Mouse (Mus musculus) heart, adult 2 months (tissue): ENCODE results near the gene Trp53. TPM values are rescaled to one million over a fixed set of nuclear protein-coding genes. Genes with fewer than 3 reads are reported as not detected.

Experiments
- DNase-seq, 2 experiments: peaks; one replicate each; pipeline ENCODE4 v3.0.0; 2021
- H3K27ac ChIP-seq: fragments of 200-600 bp; 2 replicates; pipeline ENCODE4 v1.8.1; 2022
- H3K27me3 ChIP-seq: fragments of 200-500 bp; 2 replicates; pipeline ENCODE4 v1.6.1; 2012; ENCODE audit warnings: mild to moderate bottlenecking, low read length, inconsistent platforms, mixed read lengths; ENCODE audit not compliant: control insufficient read depth, insufficient read depth
- H3K36me3 ChIP-seq: fragments of 200-500 bp; 2 replicates; pipeline ENCODE4 v1.6.1; 2012; ENCODE audit warnings: low read length, inconsistent platforms; ENCODE audit not compliant: control insufficient read depth, insufficient read depth
- H3K4me1 ChIP-seq: fragments of 200-500 bp; 2 replicates; pipeline ENCODE4 v1.6.1; 2011; ENCODE audit warnings: low read length; ENCODE audit not compliant: control insufficient read depth, insufficient read depth
- H3K4me3 ChIP-seq: fragments of 200-600 bp; 2 replicates; pipeline ENCODE4 v1.8.1; 2022
- H3K79me2 ChIP-seq: fragments of 200-500 bp; replicated peaks from 2 replicates; pipeline ENCODE4 v1.6.1; 2012; ENCODE audit warnings: mild to moderate bottlenecking, inconsistent platforms, low read length, moderate library complexity, mixed read lengths; ENCODE audit not compliant: control insufficient read depth, insufficient read depth
- H3K9ac ChIP-seq: fragments of 200-500 bp; 2 replicates; pipeline ENCODE4 v1.6.1; 2012; ENCODE audit warnings: low read depth, mild to moderate bottlenecking, control low read depth, inconsistent platforms, low read length, mixed read lengths
- CTCF ChIP-seq: fragments of 200-600 bp; IDR thresholded peaks from 2 replicates; pipeline ENCODE4 v1.8.1; 2022; ENCODE audit warnings: antibody characterized with exemption, mild to moderate bottlenecking, moderate library complexity
- EP300 ChIP-seq: fragments of 200-500 bp; IDR thresholded peaks from 2 replicates; pipeline ENCODE4 v1.6.1; 2011; ENCODE audit warnings: low read depth, low read length, control low read depth; ENCODE audit not compliant: insufficient read depth
- POLR2A ChIP-seq: fragments of 200-500 bp; IDR thresholded peaks from 2 replicates; pipeline ENCODE4 v1.6.1; 2011; ENCODE audit warnings: mild to moderate bottlenecking, low read depth, low read length, control low read depth; ENCODE audit not compliant: insufficient read depth
- WGBS: fragments of 180-500 bp; shearing (Covaris S2); methylation state at CpG from one replicate; pipeline ENCODE4 v1.1.7; 2018; 5-methylcytosine and 5-hydroxymethylcytosine counted together
- intact Hi-C: fragments of 180-260 bp; cut with DNase I; formaldehyde crosslinking; loops from one replicate; pipeline ENCODE4 v1.15.1; 2025
- polyA plus RNA-seq: library from polyadenylated mRNA; depleted of rRNA; stranded (reverse); fragments of >200 nt; gene quantifications from 2 replicates; pipeline ENCODE4 v1.2.3, GENCODE M21; 2012
- total RNA-seq, 2 experiments: library from RNA; stranded (reverse); gene quantifications; 2 replicates each; pipeline ENCODE4 v1.2.3; 2021

Trp53 gene
- total and polyA plus RNA-seq, 3 experiments, result 13.6 to 35.0 (median 15.3) TPM

DNA sequence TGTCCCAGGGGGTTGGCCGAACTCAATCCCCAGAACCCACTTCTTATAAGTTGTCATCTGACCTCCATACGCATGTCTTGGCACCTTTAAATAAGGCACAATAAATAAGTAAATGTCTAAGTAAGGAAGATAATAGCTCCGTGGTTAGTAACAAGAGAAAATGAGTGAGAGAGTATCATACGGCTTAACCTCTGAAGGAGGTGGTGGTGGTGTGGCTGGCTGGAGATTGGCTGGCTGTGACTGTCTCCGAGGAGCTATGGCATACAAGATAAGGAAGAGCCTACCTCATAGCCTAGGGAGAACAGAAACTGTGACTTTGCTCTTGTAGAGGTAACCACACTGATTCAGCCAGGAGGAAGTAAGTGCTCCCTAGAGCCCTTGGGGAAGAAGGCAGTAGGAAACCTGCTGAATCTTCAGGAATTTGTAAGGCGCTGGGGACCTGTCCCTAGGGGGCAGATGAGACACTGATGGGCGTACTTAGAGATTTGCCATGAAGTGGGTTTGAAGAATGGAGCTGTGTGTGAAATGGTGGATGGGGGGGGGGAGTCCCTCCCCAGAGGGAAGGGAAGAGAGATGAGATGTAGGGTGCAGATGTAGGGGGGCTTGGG is 5.7 kb downstream of the Trp53 start:
- 60% methylated on average over 7 of the region's 7 CpGs for whole genome bisulfite sequencing
- no peak overlapping the region for H3K9ac ChIP-seq
- H3K27me3 ChIP-seq, result no peaks in the 10 kb centered on the region
- no peaks in the 10 kb centered on the region; the same call in 1 of the 2 replicates for H3K79me2 ChIP-seq
- no peak overlapping the region for H3K27ac ChIP-seq
- TF ChIP-seq EP300, result no peak
- no peak for TF ChIP-seq CTCF
- TF ChIP-seq POLR2A, result no peak
- H3K36me3 ChIP-seq, result no peaks in the 10 kb centered on the region
- DNase-seq, result no peak
- intact Hi-C loops, result no loop called here
- H3K4me3 ChIP-seq, result no peak overlapping the region
- H3K4me1 ChIP-seq, result peaks cover 4% of the 10 kb centered on the region

DNA sequence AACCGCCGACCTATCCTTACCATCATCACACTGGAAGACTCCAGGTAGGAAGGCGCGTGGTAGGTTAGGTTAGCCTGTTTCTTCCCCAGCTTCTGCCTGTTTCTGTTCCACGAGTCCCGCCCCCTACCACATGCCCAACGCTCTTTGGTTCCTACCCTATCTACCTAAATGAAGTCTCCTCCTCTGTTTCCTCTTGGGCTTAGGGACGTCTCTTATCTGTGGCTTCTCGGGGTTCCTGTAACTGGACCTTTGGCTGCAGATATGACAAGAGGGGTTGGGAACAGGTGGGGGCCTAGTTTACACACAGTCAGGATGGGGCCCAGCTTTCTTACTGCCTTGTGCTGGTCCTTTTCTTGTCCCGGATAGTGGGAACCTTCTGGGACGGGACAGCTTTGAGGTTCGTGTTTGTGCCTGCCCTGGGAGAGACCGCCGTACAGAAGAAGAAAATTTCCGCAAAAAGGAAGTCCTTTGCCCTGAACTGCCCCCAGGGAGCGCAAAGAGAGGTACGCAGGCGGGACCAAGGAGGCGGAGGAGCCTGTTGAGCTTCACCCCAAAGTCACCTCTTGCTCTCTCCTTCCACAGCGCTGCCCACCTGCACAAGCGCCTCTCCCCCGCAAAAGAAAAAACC is 9.2 kb downstream of the Trp53 start:
- H3K27me3 ChIP-seq, result no peaks in the 10 kb centered on the region
- H3K4me1 ChIP-seq, result no peaks in the 10 kb centered on the region
- no peak overlapping the region for H3K27ac ChIP-seq
- no peaks in the 10 kb centered on the region for H3K36me3 ChIP-seq
- no peaks in the 10 kb centered on the region for H3K79me2 ChIP-seq
- H3K9ac ChIP-seq, result no peak overlapping the region
- TF ChIP-seq POLR2A, result no peak
- TF ChIP-seq CTCF, result no peak
- no peak for TF ChIP-seq EP300
- intact Hi-C loops, result no loop called here
- WGBS, result 85% methylated on average over 22 of the region's 22 CpGs
- H3K4me3 ChIP-seq, result no peak overlapping the region
- no peak for DNase-seq

DNA sequence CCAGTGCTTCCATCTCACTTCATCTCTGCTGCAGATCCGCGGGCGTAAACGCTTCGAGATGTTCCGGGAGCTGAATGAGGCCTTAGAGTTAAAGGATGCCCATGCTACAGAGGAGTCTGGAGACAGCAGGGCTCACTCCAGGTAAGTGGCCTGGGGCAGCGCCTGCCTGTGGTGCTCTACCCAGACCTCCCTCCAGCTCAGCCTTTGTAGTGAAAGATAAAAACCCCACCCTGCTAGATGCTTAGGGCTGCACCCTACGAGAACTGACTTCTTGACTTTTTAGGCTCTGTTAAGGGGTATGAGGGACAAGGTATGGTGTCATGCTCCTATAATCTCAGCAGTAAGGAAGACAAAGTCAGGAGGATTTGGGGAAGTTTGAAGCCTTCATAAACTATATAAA is 10.5 kb downstream of the Trp53 start:
- 94% methylated on average over 8 of the region's 8 CpGs for WGBS
- Histone ChIP-seq H3K79me2 (no peaks in the 10 kb centered on the region), H3K4me1 (no peaks in the 10 kb centered on the region), H3K36me3 (no peaks in the 10 kb centered on the region), H3K9ac (no peak overlapping the region), H3K27ac (no peak overlapping the region), H3K4me3 (no peak overlapping the region), H3K27me3 (no peaks in the 10 kb centered on the region)
- intact Hi-C loops, result no loop called here
- DNase-seq, result no peak
- TF ChIP-seq EP300 (no peak), CTCF (no peak), POLR2A (no peak)

GRCm38 (mm10) chr11:69591424-69591823 is 11.3 kb downstream of the Trp53 start:
- no peak for DNase-seq
- Histone ChIP-seq H3K9ac (no peak overlapping the region), H3K36me3 (no peaks in the 10 kb centered on the region), H3K79me2 (no peaks in the 10 kb centered on the region), H3K27me3 (no peaks in the 10 kb centered on the region), H3K27ac (no peak overlapping the region), H3K4me3 (no peak overlapping the region), H3K4me1 (no peaks in the 10 kb centered on the region)
- TF ChIP-seq EP300, result no peak
- no peak for TF ChIP-seq CTCF
- no peak for TF ChIP-seq POLR2A
- intact Hi-C loops, result no loop called here
- WGBS, result 90% methylated on average over 3 of the region's 3 CpGs

DNA sequence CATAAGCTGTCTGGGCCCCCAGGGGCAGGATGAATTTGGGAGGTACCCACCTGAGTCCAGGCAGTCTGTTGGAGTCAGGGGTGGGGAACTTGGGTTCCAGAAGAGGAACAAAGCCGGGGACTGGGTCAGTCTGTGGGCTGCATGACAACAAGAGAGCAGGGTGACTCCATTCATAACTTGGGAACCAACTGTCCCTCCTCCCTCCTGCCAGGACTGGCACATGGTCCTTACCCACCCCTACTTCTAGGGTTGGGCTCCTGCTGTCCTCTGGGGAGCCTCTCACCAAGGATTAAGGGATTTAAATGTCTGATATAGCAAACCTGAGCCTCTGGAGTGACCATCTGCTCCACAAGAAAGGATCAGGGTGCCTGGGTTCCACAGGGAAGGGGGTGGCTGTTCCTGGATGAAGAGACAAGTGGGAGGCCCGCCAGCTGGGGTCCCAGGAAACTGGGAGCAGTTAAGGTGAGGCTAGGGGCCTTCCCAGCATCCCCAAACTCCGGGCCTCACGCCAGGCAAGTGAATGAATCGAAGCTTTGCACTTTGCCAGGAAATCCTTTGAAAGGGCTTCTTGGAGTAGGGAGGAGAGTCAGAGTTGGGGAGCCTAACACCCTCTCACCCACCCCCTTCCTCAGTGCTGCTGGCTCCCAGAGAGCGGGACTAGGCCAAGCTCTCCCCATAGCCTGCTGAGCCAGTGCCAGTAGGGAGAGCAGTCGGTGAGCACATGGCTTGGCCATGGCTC is 11.9 kb downstream of the Trp53 start:
- no peaks in the 10 kb centered on the region for H3K4me1 ChIP-seq
- H3K4me3 ChIP-seq, result no peak overlapping the region
- no peaks in the 10 kb centered on the region for H3K79me2 ChIP-seq
- DNase-seq, result no peak
- no peak overlapping the region for H3K27ac ChIP-seq
- no peaks in the 10 kb centered on the region for H3K27me3 ChIP-seq
- intact Hi-C loops, result no loop called here
- no peaks in the 10 kb centered on the region for H3K36me3 ChIP-seq
- TF ChIP-seq CTCF (no peak), EP300 (no peak), POLR2A (no peak)
- no peak overlapping the region for H3K9ac ChIP-seq
- WGBS, result 64% methylated on average over 7 of the region's 7 CpGs

GRCm38 (mm10) chr11:69592799-69593198 is 12.6 kb downstream of the Trp53 start:
- Histone ChIP-seq H3K79me2 (no peaks in the 10 kb centered on the region), H3K36me3 (no peaks in the 10 kb centered on the region), H3K9ac (no peak overlapping the region), H3K4me3 (no peak overlapping the region), H3K4me1 (no peaks in the 10 kb centered on the region), H3K27me3 (no peaks in the 10 kb centered on the region), H3K27ac (no peak overlapping the region)
- intact Hi-C loops, result no loop called here
- DNase-seq, result no peak
- TF ChIP-seq EP300 (no peak), POLR2A (no peak), CTCF (no peak)
- 78% methylated on average over 4 of the region's 4 CpGs for WGBS
